Mouse (Mus musculus): ENCODE results near the gene Art2b.
"Not testable (repeated sequence)": the region's sequence is repeated elsewhere in the genome, so short reads cannot be mapped to it uniquely, and the experiment has no call there.

Gene Art2b

GRCm38 (mm10) chr7:101573636-101574035 is 11.8 kb downstream of the Art2b start:
- in situ Hi-C loops (cut with MboI, MseI) = not testable (repeated sequence)

DNA sequence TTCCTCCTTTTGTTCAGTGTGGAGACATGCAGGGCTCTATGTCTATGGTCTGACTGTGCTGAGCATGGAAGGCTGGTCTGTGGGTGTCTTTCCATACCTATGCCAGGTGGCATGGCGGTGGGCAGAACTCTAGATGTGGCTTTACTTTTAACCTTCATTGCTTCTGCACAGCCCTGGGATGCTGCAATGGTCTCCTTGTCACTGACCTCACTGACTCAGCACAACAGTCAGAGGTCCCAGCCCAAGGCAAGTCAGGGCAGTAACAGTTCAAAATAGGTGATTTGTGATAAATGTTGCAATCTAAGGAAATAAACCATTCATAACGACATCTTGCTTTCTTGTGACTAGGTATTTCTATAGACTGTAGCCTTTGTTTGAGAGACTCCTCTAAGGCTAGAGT is 21.3 kb downstream of the Art2b start:
- in situ Hi-C loops (cut with MboI, MseI) = no loop called here

DNA sequence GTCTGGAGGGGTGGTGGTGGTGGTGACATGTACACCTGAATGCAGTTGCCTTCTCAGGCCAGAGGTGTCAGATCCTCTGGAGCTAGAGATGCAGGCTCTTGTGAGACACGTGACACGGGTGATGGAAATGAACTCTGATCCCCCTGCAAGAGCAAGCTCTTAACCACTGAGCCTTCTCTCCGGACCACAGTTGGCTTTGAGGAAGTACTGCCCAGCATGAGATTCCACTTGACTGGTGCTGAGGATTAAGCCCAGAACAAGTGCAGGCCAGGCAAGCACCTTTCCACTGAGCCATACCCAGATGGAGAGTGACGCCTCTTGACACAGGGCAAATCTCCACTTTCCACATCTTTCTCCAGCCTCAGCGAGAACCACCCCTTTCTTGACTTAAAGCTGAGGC is 26.0 kb downstream of the Art2b start:
- in situ Hi-C loops (cut with MboI, MseI) = loop anchor here in 1 of 2 experiments (10.0 kb wide), 1 partner anchor 1655 kb away; no protein-coding TSS in a partner anchor

DNA sequence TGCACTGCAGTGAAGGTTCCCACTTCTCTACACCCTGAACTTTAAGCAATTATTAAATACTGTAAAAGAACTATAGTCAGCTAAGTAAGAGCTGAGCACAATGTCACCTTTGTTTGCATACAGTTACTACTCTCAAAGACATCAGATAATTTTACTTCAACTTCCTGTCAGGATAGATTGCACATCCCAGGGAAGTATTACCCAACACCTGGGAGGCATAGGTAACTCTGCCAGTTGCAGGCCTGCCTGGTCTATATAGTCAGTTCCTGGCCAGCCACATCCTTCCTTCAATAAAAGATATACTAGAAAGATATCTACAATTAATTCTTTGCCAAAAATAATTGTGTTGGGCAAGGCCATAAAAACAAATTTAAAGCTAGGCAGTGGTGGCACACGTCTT is 28.0 kb downstream of the Art2b start:
- in situ Hi-C loops (cut with MboI, MseI) = loop anchor here in 1 of 2 experiments (10.0 kb wide), 1 partner anchor 1653 kb away; no protein-coding TSS in a partner anchor

DNA sequence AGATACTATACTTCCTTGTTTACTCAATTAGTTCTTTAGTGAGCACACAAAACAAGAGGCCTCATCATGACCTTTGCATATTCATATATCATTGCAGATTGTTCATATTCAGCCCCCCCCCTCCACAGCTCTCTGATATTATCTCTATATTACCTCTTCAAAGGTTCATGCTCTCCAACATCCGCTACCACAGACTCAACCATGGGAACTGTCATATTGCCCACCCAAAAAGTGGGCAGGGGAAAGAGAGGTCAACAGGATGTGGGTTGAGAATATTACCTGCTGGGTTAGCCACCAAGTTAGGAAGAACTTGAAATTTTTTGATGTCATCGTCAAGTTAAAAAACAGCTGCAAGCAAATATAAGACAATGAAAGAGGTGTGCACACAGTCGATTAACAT is 29.9 kb downstream of the Art2b start:
- in situ Hi-C loops (cut with MboI, MseI) = loop anchor here in 1 of 2 experiments (10.0 kb wide), 1 partner anchor 1651 kb away; no protein-coding TSS in a partner anchor

GRCm38 (mm10) chr7:101551530-101551929 is 33.9 kb downstream of the Art2b start:
- in situ Hi-C loops (cut with MboI, MseI) = loop anchor here in 1 of 2 experiments (10.0 kb wide), 1 partner anchor 1647 kb away; no protein-coding TSS in a partner anchor

- in situ Hi-C loops (cut with MboI, MseI) = loop anchor here in 1 of 2 experiments (10.0 kb wide), 1 partner anchor 1646 kb away; no protein-coding TSS in a partner anchor
Measured at GRCm38 (mm10) chr7:101550686-101551485, 34.5 kb downstream of the Art2b start.

DNA sequence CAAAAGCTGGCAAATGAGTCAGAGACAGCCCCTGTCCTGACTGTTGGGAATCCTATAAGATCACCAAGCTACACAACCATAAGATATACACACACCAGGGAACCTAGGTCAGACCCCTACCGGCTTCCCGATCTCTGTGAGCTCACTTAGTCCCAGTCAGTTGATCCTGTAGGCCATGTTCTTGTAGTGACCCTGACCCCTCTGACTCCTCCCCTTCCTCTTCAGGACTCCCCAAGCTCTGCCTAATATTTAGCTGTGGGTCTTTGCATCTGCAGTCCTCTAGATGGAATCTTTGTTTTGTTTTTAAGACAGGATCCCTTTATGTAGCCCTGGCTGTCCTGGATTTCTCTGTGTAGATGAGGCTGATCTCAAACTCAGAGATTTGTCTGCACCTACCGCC is 36.1 kb downstream of the Art2b start:
- in situ Hi-C loops (cut with MboI, MseI) = no loop called here

- in situ Hi-C loops (cut with MboI, MseI) = no loop called here
Measured at GRCm38 (mm10) chr7:101547651-101548050, 37.7 kb downstream of the Art2b start.

GRCm38 (mm10) chr7:101541734-101542133 is 43.7 kb downstream of the Art2b start:
- in situ Hi-C loops (cut with MboI, MseI) = loop anchor here in 1 of 2 experiments (5.0 kb wide), 1 partner anchor 81 kb away; no protein-coding TSS in a partner anchor

GRCm38 (mm10) chr7:101541132-101541531 is 44.3 kb downstream of the Art2b start:
- in situ Hi-C loops (cut with MboI, MseI) = loop anchor here in 1 of 2 experiments (5.0 kb wide), 1 partner anchor 81 kb away; no protein-coding TSS in a partner anchor

DNA sequence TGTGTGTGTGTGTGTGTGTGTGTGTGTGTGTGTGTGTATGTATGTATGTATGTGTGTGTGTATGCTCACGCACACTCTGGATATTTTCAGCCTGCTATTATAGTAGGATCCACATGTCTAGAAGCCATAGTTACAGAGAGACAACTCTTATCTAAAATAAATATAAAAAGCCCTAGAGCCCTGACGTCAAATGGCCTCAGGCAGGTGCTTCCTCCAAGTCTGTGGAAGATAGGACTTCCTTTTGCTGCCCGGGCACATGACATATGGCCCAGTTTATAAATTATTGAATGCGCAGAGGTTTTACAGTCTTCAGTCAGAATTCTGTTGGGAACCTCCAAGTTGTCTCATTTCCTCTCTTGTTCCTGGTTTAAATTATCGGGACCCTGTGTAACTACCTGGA is 44.7 kb downstream of the Art2b start:
- in situ Hi-C loops (cut with MboI, MseI) = loop anchor here in 1 of 2 experiments (5.0 kb wide), 1 partner anchor 82 kb away; no protein-coding TSS in a partner anchor

DNA sequence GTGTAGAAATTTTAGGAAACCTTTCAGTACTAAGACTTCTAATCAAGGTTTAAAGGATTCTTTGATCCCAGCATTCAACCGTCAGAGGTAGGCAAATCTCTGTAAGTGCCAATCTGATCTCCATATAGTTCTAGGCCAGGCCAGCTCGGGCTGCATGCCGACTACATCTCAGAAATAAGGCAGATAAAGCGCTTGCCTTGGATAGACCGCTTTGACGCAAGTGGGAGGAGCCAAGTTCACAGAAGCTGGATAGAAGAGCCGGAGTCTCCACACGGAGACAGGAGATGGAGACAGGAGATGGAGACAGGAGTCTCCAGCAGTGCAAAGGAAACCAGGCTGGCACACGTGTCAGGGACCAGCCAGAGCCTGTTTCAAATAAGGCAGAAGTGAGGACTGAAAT is 45.6 kb downstream of the Art2b start:
- in situ Hi-C loops (cut with MboI, MseI) = loop anchor here in 1 of 2 experiments (5.0 kb wide), 1 partner anchor 83 kb away; no protein-coding TSS in a partner anchor

DNA sequence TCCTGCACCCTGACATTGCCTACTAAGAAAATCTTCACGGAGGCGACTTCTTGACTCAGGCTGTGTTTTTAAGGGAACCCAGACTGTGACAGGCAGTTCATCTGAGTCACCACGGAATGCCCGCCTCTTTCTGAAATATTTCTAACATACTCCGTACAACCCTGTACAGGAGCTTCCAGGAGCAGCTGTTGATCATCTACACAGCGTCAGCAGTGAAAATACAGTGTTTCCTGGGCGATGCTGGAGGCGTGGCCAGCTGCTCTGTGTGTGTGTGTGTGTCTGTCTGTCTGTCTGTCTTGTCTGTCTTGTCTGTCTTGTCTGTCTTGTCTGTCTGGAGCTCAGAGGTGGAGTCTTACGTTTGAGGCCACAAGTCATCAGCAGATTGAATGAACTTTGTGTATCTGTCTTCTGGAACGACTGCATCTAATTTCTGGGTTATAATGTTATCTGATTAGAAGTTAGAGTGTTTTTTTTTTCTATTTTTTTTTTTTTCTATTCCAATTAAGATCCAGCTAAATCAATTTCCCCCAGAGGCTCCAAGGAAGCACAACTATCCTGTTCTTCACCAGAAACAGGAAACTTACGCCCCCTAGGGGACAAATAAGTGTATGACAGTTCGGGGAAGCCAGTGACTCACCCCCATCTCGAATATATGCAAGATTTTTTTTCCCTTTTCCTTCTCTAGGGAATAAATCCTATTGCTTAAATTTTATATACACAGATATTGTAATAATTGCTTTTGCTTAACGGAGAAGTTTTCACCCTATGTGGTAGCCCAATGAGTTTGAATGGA is 47.1 kb downstream of the Art2b start:
- in situ Hi-C loops (cut with MboI, MseI) = no loop called here

DNA sequence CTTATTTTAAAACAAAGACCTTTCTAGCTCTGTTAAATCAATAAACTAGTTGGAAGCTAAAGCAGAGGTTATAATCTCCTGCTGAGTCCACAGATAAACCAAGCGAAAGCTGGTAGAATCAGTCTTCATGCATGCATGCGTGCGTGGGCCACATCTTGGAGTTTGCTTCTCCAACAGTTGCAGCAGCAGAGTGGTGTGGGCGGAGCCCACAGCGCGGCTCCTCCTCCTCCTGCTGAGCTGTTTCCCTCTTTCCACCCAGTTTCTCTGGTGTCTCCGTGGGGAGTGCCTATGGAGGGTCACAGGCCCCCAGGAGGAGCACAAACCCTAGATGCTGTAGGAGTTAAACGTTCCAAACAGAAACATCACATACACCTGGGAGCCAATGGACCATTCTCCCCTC is 47.9 kb downstream of the Art2b start:
- in situ Hi-C loops (cut with MboI, MseI) = no loop called here

DNA sequence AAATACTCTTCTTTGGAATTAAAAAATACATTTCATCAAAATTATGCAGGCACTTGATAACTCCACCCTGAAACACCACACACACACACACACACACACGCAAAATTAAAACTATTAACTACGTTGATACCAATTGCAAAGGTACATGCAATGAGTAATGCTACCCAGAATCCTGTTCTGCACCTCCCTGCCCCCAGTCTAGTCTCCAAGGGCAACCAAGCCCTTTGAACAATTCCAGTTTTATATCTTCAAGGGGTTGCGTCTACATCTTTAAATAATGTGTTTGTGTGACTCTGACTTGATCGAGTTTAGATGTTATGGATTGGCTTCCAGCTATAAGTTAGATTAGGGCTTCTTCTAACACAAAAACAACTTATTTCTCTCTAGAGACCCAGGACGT is 49.9 kb downstream of the Art2b start:
- in situ Hi-C loops (cut with MboI, MseI) = no loop called here

DNA sequence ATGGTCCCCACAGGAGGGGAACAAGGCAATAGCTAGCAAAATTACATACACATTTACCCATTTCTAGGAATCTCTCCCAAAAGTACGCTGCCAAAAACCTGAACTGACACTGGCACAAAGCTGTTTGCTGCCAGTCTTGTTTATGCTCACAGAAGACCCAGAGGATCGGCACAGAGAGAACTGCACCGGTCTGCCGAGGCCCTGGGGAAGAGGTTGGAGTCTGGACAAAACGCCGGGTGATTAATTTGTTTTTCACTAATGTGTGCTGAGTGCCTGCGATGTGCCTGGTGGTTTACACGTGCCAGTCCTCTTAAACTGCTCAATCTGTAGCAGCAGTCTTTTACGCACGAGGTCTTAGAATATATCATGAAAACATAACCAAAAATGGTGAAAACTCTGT is 50.3 kb downstream of the Art2b start:
- in situ Hi-C loops (cut with MboI, MseI) = no loop called here

- in situ Hi-C loops (cut with MboI, MseI) = no loop called here
Measured at GRCm38 (mm10) chr7:101534428-101534827, 51.0 kb downstream of the Art2b start.

Data from T-helper 17 cell (primary cell).